Mouse (Mus musculus) liver, adult 2 months (tissue): ENCODE measurements around the gene Ms4a15.

Experiments
- CTCF ChIP-seq: fragments of 200-500 bp; IDR thresholded peaks from 2 replicates; pipeline ENCODE4 v1.5.1; 2011; ENCODE audit warnings: low read depth, low read length, control low read depth
- POLR2A ChIP-seq: fragments of 200-500 bp; IDR thresholded peaks from 2 replicates; pipeline ENCODE4 v1.6.1; 2011; ENCODE audit warnings: low read length, control low read depth; ENCODE audit not compliant: insufficient read depth; ENCODE audit errors: extremely low read depth

DNA sequence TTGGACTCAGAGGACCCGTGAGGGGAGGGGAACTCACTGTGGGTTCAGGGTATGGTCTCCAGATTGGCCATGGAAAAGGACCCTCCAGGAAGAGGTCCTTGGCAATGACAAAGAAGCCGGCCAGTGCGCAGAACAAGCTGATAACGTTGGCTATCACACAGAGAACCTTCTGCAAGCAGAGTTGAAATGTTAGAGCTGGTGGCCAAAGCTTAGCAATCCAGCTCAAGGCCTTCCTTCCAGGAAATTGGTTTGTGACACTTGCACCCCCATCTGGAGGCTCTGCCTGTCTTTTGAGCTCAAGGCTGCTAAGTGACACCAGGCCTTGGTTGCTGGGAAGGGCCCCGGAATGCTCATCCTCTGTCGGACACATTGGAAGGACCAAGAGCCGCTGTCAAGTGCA lies 27.3 kb downstream of the Ms4a15 start:
- TF ChIP-seq POLR2A (no peak), CTCF (no peak)
